In genomic region chr10:69424051-69424450, GRCm38 (mm10) we compare ENCODE assay signal across 23 mouse cellular contexts. TPM values are rescaled to one million over a fixed set of nuclear protein-coding genes. Genes with fewer than 3 reads are reported as not detected.
DNase-seq lines count a peak whose midpoint lies in the region; TF ChIP-seq lines count a peak whose summit lies in the region.
"Had no signal": no experiment of that assay in that cellular context is flagged by ENCODE, and none has a peak within 500 bp of the region (broad histone marks: within the 10 kb centered on the region; RNA-seq: fewer than 3 reads in every experiment).

No protein-coding gene starts in this region.

- H3K36me3 ChIP-seq in heart, adult 2 months (ENCODE audit: control insufficient read depth, insufficient read depth, low read length), result no peaks in the 10 kb centered on the region
- H3K36me3 ChIP-seq in CH12.LX (replicated peaks in 1 of 2; ENCODE audit: control insufficient read depth in 1 of 2, insufficient read depth in 1 of 2, low read length in 1 of 2), result no peaks in the 10 kb centered on the region
- H3K36me3 ChIP-seq: embryonic facial prominence, embryonic 13.5 days; embryonic facial prominence, embryonic 15.5 days; forebrain, embryonic 10.5 days; forebrain, embryonic 12.5 days; G1E had no signal

- in situ Hi-C loops in CH12.LX (cut with MboI; ENCODE audit: low pct_ligation_motif_present, low pct_unique_long_range_greater_than_20kb, low sequenced_read_pairs), result no loop called here

- no peak for TF ChIP-seq RAD21 in CH12.LX (IDR thresholded peaks at IDR 0.05; ENCODE audit: low read depth, low read length)

- H3K27me3 ChIP-seq in heart, adult 2 months (ENCODE audit: control insufficient read depth, insufficient read depth, low read length), result no peaks in the 10 kb centered on the region
- H3K27me3 ChIP-seq in CH12.LX (replicated peaks), result no peaks in the 10 kb centered on the region
- H3K27me3 ChIP-seq: embryonic facial prominence, embryonic 13.5 days; embryonic facial prominence, embryonic 15.5 days; forebrain, embryonic 12.5 days had no signal

- dilution Hi-C loops in CH12.LX (cut with MboI; ENCODE audit: extremely low pct_ligation_motif_present, extremely low pct_unique_long_range_greater_than_20kb, low sequenced_read_pairs), result no loop called here

- H3K4me3 ChIP-seq in heart, adult 2 months, result no peak overlapping the region
- no peak overlapping the region for H3K4me3 ChIP-seq in CH12.LX (replicated peaks in 1 of 3; ENCODE audit: low read depth in 2 of 3, low read length in 2 of 3, poor library complexity in 1 of 3)
- no peak overlapping the region for H3K4me3 ChIP-seq in left cerebral cortex, adult 2 months
- H3K4me3 ChIP-seq: embryonic facial prominence, embryonic 13.5 days; embryonic facial prominence, embryonic 15.5 days; erythroblast, embryonic 14.5 days; forebrain, embryonic 10.5 days; forebrain, embryonic 12.5 days had no signal

- no peak for TF ChIP-seq EP300 in heart, adult 2 months (IDR thresholded peaks at IDR 0.05; ENCODE audit: insufficient read depth, low read depth, low read length)
- TF ChIP-seq EP300 in CH12.LX (IDR thresholded peaks at IDR 0.05; ENCODE audit: low read length), result no peak

- no peak overlapping the region for H3K27ac ChIP-seq in heart, adult 2 months
- H3K27ac ChIP-seq in CH12.LX (ENCODE audit: insufficient read depth, low read depth), result no peak overlapping the region
- H3K27ac ChIP-seq in left cerebral cortex, adult 2 months, result no peak overlapping the region
- H3K27ac ChIP-seq: embryonic facial prominence, embryonic 13.5 days; embryonic facial prominence, embryonic 15.5 days; forebrain, embryonic 10.5 days; forebrain, embryonic 12.5 days had no signal

- no peak for TF ChIP-seq CTCF in heart, adult 2 months (IDR thresholded peaks at IDR 0.05)
- no peak for TF ChIP-seq CTCF in CH12.LX (conservative IDR thresholded peaks at IDR 0.05 in 1 of 2, IDR thresholded peaks at IDR 0.05 in 1 of 2; ENCODE audit: low read depth in 2 of 2, low read length in 2 of 2)
- no peak for TF ChIP-seq CTCF in left cerebral cortex, adult 2 months (IDR thresholded peaks at IDR 0.05)

- H3K79me2 ChIP-seq in heart, adult 2 months (replicated peaks; ENCODE audit: control insufficient read depth, insufficient read depth, low read length), result no peaks in the 10 kb centered on the region
- H3K79me2 ChIP-seq in CH12.LX (replicated peaks; ENCODE audit: control insufficient read depth, extremely low read depth, insufficient read depth, poor library complexity, severe bottlenecking), result no peaks in the 10 kb centered on the region

- H3K9me3 ChIP-seq in CH12.LX (replicated peaks; ENCODE audit: low read length), result no peaks in the 10 kb centered on the region
- H3K9me3 ChIP-seq: embryonic facial prominence, embryonic 13.5 days; embryonic facial prominence, embryonic 15.5 days; forebrain, embryonic 10.5 days; forebrain, embryonic 12.5 days had no signal

- WGBS in heart, adult 2 months, result 89% methylated on average over 3 of the region's 3 CpGs

- no peak overlapping the region for H3K9ac ChIP-seq in heart, adult 2 months (ENCODE audit: low read depth, low read length)
- H3K9ac ChIP-seq in CH12.LX (ENCODE audit: insufficient read depth, low read depth), result no peak overlapping the region
- H3K9ac ChIP-seq: embryonic facial prominence, embryonic 13.5 days; embryonic facial prominence, embryonic 15.5 days; forebrain, embryonic 12.5 days had no signal

- no peaks in the 10 kb centered on the region for H3K4me1 ChIP-seq in heart, adult 2 months (ENCODE audit: control insufficient read depth, insufficient read depth, low read length)
- H3K4me1 ChIP-seq in CH12.LX (ENCODE audit: control insufficient read depth in 1 of 2, insufficient read depth in 2 of 2), result no peaks in the 10 kb centered on the region
- H3K4me1 ChIP-seq: embryonic facial prominence, embryonic 13.5 days; embryonic facial prominence, embryonic 15.5 days; forebrain, embryonic 10.5 days; forebrain, embryonic 12.5 days had no signal

- H3K4me2 ChIP-seq in CH12.LX (ENCODE audit: insufficient read depth, low read depth, poor library complexity, severe bottlenecking), result no peak overlapping the region
- H3K4me2 ChIP-seq: embryonic facial prominence, embryonic 13.5 days; embryonic facial prominence, embryonic 15.5 days; forebrain, embryonic 12.5 days had no signal

- TF ChIP-seq POLR2A in heart, adult 2 months (IDR thresholded peaks at IDR 0.05; ENCODE audit: insufficient read depth, low read depth, low read length), result no peak
- TF ChIP-seq POLR2A in CH12.LX (IDR thresholded peaks at IDR 0.05; ENCODE audit: low read depth, low read length), result no peak

- peak; percentile 57 for DNase-seq in heart, adult 11 months
- DNase-seq in heart, adult 2 months, result no peak
- DNase-seq in CH12.LX (ENCODE audit: extremely low read depth), result peak; percentile 19
- DNase-seq in R1 (ENCODE audit: low read depth, low spot score), result peak; percentile 77
- DNase-seq in left cerebral cortex, adult 2 months (ENCODE audit: extremely low spot score in 1 of 2, low spot score in 2 of 2), result no peak
- no peak for DNase-seq in heart, adult 18-20 months
- DNase-seq in right cerebral cortex, adult 2 months (ENCODE audit: low spot score in 2 of 2), result no peak
- DNase-seq: adrenal gland, adult 8-10 months; adrenal gland, postnatal 25 days; B cell, adult 2 months; cerebellum, adult 11 months; cerebellum, adult 18-20 months; cerebellum, adult 8-10 months; cerebellum, adult 9-11 months; cerebellum, postnatal 14 days; cerebellum, postnatal 36 days; embryo, embryonic 11 days had no signal

- intact Hi-C loops in heart, adult 2 months (cut with DNase I), result no loop called here
- intact Hi-C loops in left cerebral cortex, adult 2 months (cut with DNase I), result no loop called here

TF ChIP-seq in CH12.LX, 34 proteins besides CTCF, POLR2A, EP300 and RAD21:
- TF ChIP-seq ELF1 (IDR thresholded peaks at IDR 0.05; ENCODE audit: low read depth, low read length) (no peak), USF2 (conservative IDR thresholded peaks at IDR 0.05; ENCODE audit: low read depth, low read length) (no peak), BHLHE40 (IDR thresholded peaks at IDR 0.05; ENCODE audit: low read depth, low read length) (no peak), POLR2AphosphoS2 (IDR thresholded peaks at IDR 0.05; ENCODE audit: low read depth, low read length) (no peak), JUND (conservative IDR thresholded peaks at IDR 0.05; ENCODE audit: low read depth, low read length) (no peak), CHD1 (IDR thresholded peaks at IDR 0.05; ENCODE audit: low read depth, low read length) (no peak), MAFK (IDR thresholded peaks at IDR 0.05; ENCODE audit: insufficient replicate concordance, low read length) (no peak), E2F4 (IDR thresholded peaks at IDR 0.05; ENCODE audit: insufficient replicate concordance, low read depth, low read length) (no peak), SIN3A (IDR thresholded peaks at IDR 0.05; ENCODE audit: low read length) (no peak), MXI1 (IDR thresholded peaks at IDR 0.05; ENCODE audit: low read depth, low read length) (no peak), ZKSCAN1 (IDR thresholded peaks at IDR 0.05; ENCODE audit: borderline replicate concordance, low read depth, low read length) (no peak), USF1 (IDR thresholded peaks at IDR 0.05; ENCODE audit: low read depth, low read length) (no peak), PAX5 (IDR thresholded peaks at IDR 0.05; ENCODE audit: low read length) (no peak), MAZ (IDR thresholded peaks at IDR 0.05; ENCODE audit: low read depth, low read length) (no peak), CHD2 (IDR thresholded peaks at IDR 0.05; ENCODE audit: low read length) (no peak), NELFE (IDR thresholded peaks at IDR 0.05; ENCODE audit: low read depth, low read length) (no peak), ETS1 (conservative IDR thresholded peaks at IDR 0.05; ENCODE audit: low read depth, low read length) (no peak), SMC3 (IDR thresholded peaks at IDR 0.05; ENCODE audit: low read depth, low read length) (no peak), ZC3H11A (IDR thresholded peaks at IDR 0.05; ENCODE audit: low read depth, low read length) (no peak)

RNA-seq across cellular contexts. Expression of gene Ank3, which starts 25.5 kb away (rescaled TPM):
- total RNA-seq in heart, adult 2 months (2021), result 10 to 100 TPM; 64.6 to 80.3 TPM
- polyA plus RNA-seq in heart, adult 2 months (2012; rRNA removed), result 16.8 and 19.5 TPM in 2 replicates
- total RNA-seq in CH12.LX (2012; rRNA removed), result 3.9 and 4.7 TPM in 2 replicates
- 4.5 and 6.2 TPM in 2 replicates for total RNA-seq in CH12.LX (2014; rRNA removed)
- 6.9 and 8.3 TPM in 2 replicates for polyA plus RNA-seq in CH12.LX (2012; ENCODE audit: insufficient read length, low read depth)
- 100 to 1,000 TPM; 520 to 555 TPM for total RNA-seq in left cerebral cortex, adult 2 months (2021)
- total RNA-seq in heart, adult 18-20 months (2021), result 10 to 100 TPM; 67.9 to 68.1 TPM
- polyA plus RNA-seq: G1E had no signal

Comparison
In these comparisons a context has a peak if more than half of its experiments do, and no peak if none do; other contexts are left out.
1. DNase-seq: peak in heart, adult 11 months (single experiment), CH12.LX (single experiment) and R1 (single experiment); none in heart, adult 2 months (0 of 2), left cerebral cortex, adult 2 months (0 of 2), heart, adult 18-20 months (0 of 2) and right cerebral cortex, adult 2 months (0 of 2).
2. RNA of gene Ank3, which starts 25.5 kb away (total RNA-seq): 520 to 555 TPM in left cerebral cortex, adult 2 months, 64.6 to 80.3 TPM in heart, adult 2 months and 67.9 to 68.1 TPM in heart, adult 18-20 months; 3.9 to 6.2 TPM in CH12.LX; every median in the first group is over 4 times any median in the second.